Mouse (Mus musculus) kidney, postnatal 0 days (tissue): ENCODE measurements around the gene Rab8b. TPM values are rescaled to one million over a fixed set of nuclear protein-coding genes. Genes with fewer than 3 reads are reported as not detected.

Experiments used
- ATAC-seq: fragments of 200-750 bp; cut with Nextera tagmentation; replicated peaks from 2 replicates; pipeline ENCODE4 v1.8.0; 2017; ENCODE audit warnings: low read depth, moderate number of reproducible peaks, moderate TSS enrichment, moderate library complexity; ENCODE audit not compliant: low FRiP score
- DNase-seq: peaks from one replicate; pipeline ENCODE4 v3.0.0-alpha.2; 2016; ENCODE audit warnings: low spot score
- H3K27ac ChIP-seq: fragments of 300-500 bp; sonication (generic); 2 replicates; pipeline ENCODE4 v1.5.1; 2014; ENCODE audit warnings: mild to moderate bottlenecking
- H3K27me3 ChIP-seq: fragments of 300-500 bp; sonication (generic); 2 replicates; pipeline ENCODE4 v1.6.1; 2014; ENCODE audit warnings: low read length, mixed read lengths; ENCODE audit not compliant: insufficient read depth
- H3K36me3 ChIP-seq: fragments of 300-500 bp; sonication (generic); 2 replicates; pipeline ENCODE4 v1.6.1; 2014; ENCODE audit warnings: low read length, mixed read lengths; ENCODE audit not compliant: insufficient read depth
- H3K4me1 ChIP-seq: fragments of 300-500 bp; sonication (generic); replicated peaks from 2 replicates; pipeline ENCODE4 v1.6.1; 2014; ENCODE audit warnings: antibody characterized with exemption, low read length, mixed read lengths; ENCODE audit not compliant: insufficient read depth
- H3K4me2 ChIP-seq: fragments of 300-500 bp; sonication (generic); 2 replicates; pipeline ENCODE4 v1.6.1; 2014; ENCODE audit warnings: mild to moderate bottlenecking, low read length, moderate library complexity, mixed read lengths
- H3K4me3 ChIP-seq: fragments of 300-500 bp; sonication (generic); replicated peaks from 2 replicates; pipeline ENCODE4 v1.5.1; 2014; ENCODE audit warnings: low read depth, low read length
- H3K9ac ChIP-seq: fragments of 300-500 bp; sonication (generic); 2 replicates; pipeline ENCODE4 v1.6.1; 2014; ENCODE audit warnings: low read depth, low read length
- H3K9me3 ChIP-seq: fragments of 300-500 bp; sonication (generic); replicated peaks from 2 replicates; pipeline ENCODE4 v1.6.1; 2016; ENCODE audit warnings: low read length, inconsistent platforms, mixed read lengths
- CTCF ChIP-seq: IDR thresholded peaks from 2 replicates; pipeline ENCODE4 v1.5.1; 2016; ENCODE audit warnings: antibody characterized with exemption, low read depth, mild to moderate bottlenecking, moderate library complexity
- WGBS: fragments of 180-500 bp; shearing (Covaris S2); extraction: QIAGEN DNeasy Blood & Tissue Kit; methylation state at CpG from one replicate; pipeline ENCODE4 v1.1.7; 2014; 5-methylcytosine and 5-hydroxymethylcytosine counted together
- polyA plus RNA-seq: library from polyadenylated mRNA; unstranded; fragments of >200 nt; fragmentation: Nextera tagmentation; extraction: Ambion mirVana; gene quantifications from 2 replicates; pipeline ENCODE4 v1.2.1, GENCODE M21; 2015

Rab8b gene
- polyA plus RNA-seq, 1 experiment from 2014 or later: 9.3 TPM

GRCm38 (mm10) chr9:66884609-66885008, 34.9 kb downstream of the Rab8b start:
- no peak overlapping the region for H3K27ac ChIP-seq
- no peak for DNase-seq
- 86% methylated on average over 2 of the region's 2 CpGs for WGBS
- H3K9ac ChIP-seq: no peak overlapping the region
- no peaks in the 10 kb centered on the region for H3K36me3 ChIP-seq
- no peak overlapping the region for H3K4me3 ChIP-seq
- no peaks in the 10 kb centered on the region; the same call in 1 of the 2 replicates for H3K4me1 ChIP-seq
- H3K27me3 ChIP-seq: no peaks in the 10 kb centered on the region
- ATAC-seq: no peak
- TF ChIP-seq CTCF: no peak
- no peaks in the 10 kb centered on the region for H3K9me3 ChIP-seq
- no peak overlapping the region for H3K4me2 ChIP-seq

- ATAC-seq (no peak), DNase-seq (no peak)
- H3K9ac ChIP-seq: no peak overlapping the region
- H3K27ac ChIP-seq: no peak overlapping the region
- no peaks in the 10 kb centered on the region; the same call in 1 of the 2 replicates for H3K4me1 ChIP-seq
- TF ChIP-seq CTCF: no peak
- no peak overlapping the region for H3K4me2 ChIP-seq
- no peaks in the 10 kb centered on the region for H3K27me3 ChIP-seq
- H3K36me3 ChIP-seq: no peaks in the 10 kb centered on the region
- no peaks in the 10 kb centered on the region for H3K9me3 ChIP-seq
- 82% methylated on average over 5 of the region's 5 CpGs for WGBS
- no peak overlapping the region for H3K4me3 ChIP-seq
Measured at GRCm38 (mm10) chr9:66883500-66883899, 36.0 kb downstream of the Rab8b start.

- DNase-seq (peak; percentile 45), ATAC-seq (no peak)
- Histone ChIP-seq H3K9me3 (no peaks in the 10 kb centered on the region), H3K36me3 (no peaks in the 10 kb centered on the region), H3K27ac (no peak overlapping the region), H3K9ac (no peak overlapping the region), H3K4me1 (no peaks in the 10 kb centered on the region; the same call in 1 of the 2 replicates), H3K4me2 (no peak overlapping the region), H3K4me3 (no peak overlapping the region), H3K27me3 (no peaks in the 10 kb centered on the region)
- 42% methylated on average over 8 of the region's 8 CpGs for WGBS
- TF ChIP-seq CTCF: no peak
Measured at GRCm38 (mm10) chr9:66882406-66882821, 37.1 kb downstream of the Rab8b start.

GRCm38 (mm10) chr9:66881858-66882257, 37.6 kb downstream of the Rab8b start:
- ATAC-seq (no peak), DNase-seq (no peak)
- WGBS: 83% methylated on average over 3 of the region's 3 CpGs
- H3K4me2 ChIP-seq: no peak overlapping the region
- H3K4me1 ChIP-seq: no peaks in the 10 kb centered on the region; the same call in 1 of the 2 replicates
- no peaks in the 10 kb centered on the region for H3K36me3 ChIP-seq
- H3K9ac ChIP-seq: no peak overlapping the region
- H3K9me3 ChIP-seq: no peaks in the 10 kb centered on the region
- TF ChIP-seq CTCF: no peak
- no peaks in the 10 kb centered on the region for H3K27me3 ChIP-seq
- H3K4me3 ChIP-seq: no peak overlapping the region
- no peak overlapping the region for H3K27ac ChIP-seq

- Histone ChIP-seq H3K4me1 (no peaks in the 10 kb centered on the region), H3K27me3 (no peaks in the 10 kb centered on the region), H3K9ac (no peak overlapping the region), H3K27ac (no peak overlapping the region), H3K36me3 (no peaks in the 10 kb centered on the region), H3K9me3 (no peaks in the 10 kb centered on the region), H3K4me3 (no peak overlapping the region), H3K4me2 (no peak overlapping the region)
- DNase-seq: no peak
- no peak for ATAC-seq
- 96% methylated on average over 2 of the region's 2 CpGs for WGBS
- TF ChIP-seq CTCF: no peak
Measured at GRCm38 (mm10) chr9:66880752-66881151, 38.7 kb downstream of the Rab8b start.

- Histone ChIP-seq H3K27me3 (no peaks in the 10 kb centered on the region), H3K36me3 (no peaks in the 10 kb centered on the region), H3K9me3 (no peaks in the 10 kb centered on the region; the same call in 1 of the 2 replicates), H3K4me1 (no peaks in the 10 kb centered on the region), H3K9ac (no peak overlapping the region), H3K27ac (no peak overlapping the region), H3K4me3 (no peak overlapping the region), H3K4me2 (no peak overlapping the region)
- ATAC-seq: no peak
- TF ChIP-seq CTCF: no peak
- 84% methylated on average over 6 of the region's 6 CpGs for WGBS
- no peak for DNase-seq
Measured at GRCm38 (mm10) chr9:66879486-66879885, 40.0 kb downstream of the Rab8b start.

- no peak for ATAC-seq
Measured at GRCm38 (mm10) chr9:66878899-66879298, 40.6 kb downstream of the Rab8b start.

More at GRCm38 (mm10) chr9:66878899-66879298, 40.6 kb downstream of the Rab8b start:
- Histone ChIP-seq H3K4me2 (no peak overlapping the region), H3K36me3 (no peaks in the 10 kb centered on the region), H3K9me3 (no peaks in the 10 kb centered on the region; the same call in 1 of the 2 replicates), H3K4me1 (no peaks in the 10 kb centered on the region), H3K4me3 (no peak overlapping the region), H3K27ac (no peak overlapping the region), H3K9ac (no peak overlapping the region), H3K27me3 (no peaks in the 10 kb centered on the region)
- no peak for DNase-seq
- no peak for TF ChIP-seq CTCF
- 91% methylated on average over 3 of the region's 3 CpGs for WGBS
